Mouse (Mus musculus): ENCODE results near the gene Moxd2. TPM values are rescaled to one million over a fixed set of nuclear protein-coding genes. Genes with fewer than 3 reads are reported as not detected.

The Moxd2 gene
- not detected in 2 replicates for polyA plus RNA-seq (2012)

DNA sequence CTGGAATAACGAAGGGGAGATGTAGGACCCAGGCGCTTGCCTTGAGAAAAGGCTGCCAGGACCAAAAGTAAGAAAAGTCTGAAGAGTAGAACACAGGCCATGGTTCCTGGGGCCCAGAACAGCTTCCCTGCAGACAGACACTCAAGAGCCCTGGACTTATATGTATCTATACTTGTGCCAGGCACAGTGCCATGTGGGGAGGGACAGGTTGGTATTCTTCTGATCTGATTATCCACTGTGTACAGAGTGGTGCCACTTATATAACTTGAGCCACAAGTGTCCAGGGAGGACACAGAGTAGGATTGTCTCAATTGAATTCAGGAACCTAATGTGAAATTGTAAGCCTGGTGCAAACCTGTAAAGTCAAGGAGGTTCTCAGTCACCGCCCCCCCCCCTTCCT, at the start of gene Moxd2:
Moxd2 (minus strand) TSS at position 101 of the 400 bp plus-strand sequence.
- no peak for TF ChIP-seq GATA1 (IDR thresholded peaks at IDR 0.05; ENCODE audit: low read length)

DNA sequence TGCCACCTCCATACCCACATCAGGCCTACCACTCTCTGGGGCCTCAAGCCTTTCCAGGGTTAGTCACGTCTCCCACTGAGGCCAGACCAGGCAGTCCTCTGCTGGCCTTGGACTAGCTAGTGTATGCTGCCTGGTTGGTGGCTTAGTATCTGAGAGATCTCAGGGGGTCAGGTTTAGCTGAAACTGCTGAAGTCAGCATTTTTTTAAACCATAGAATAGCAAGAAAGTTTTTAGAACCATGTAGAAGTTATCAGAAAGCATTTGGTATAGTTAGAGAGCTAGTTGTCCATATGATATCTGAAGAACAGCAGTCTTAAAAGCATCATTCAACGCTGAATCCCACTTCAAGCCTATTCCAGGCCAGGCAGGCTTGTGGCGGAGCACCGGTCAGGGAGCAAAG, 32.7 kb upstream of the Moxd2 start:
- TF ChIP-seq GATA1 (IDR thresholded peaks at IDR 0.05; ENCODE audit: low read length), result no peak

DNA sequence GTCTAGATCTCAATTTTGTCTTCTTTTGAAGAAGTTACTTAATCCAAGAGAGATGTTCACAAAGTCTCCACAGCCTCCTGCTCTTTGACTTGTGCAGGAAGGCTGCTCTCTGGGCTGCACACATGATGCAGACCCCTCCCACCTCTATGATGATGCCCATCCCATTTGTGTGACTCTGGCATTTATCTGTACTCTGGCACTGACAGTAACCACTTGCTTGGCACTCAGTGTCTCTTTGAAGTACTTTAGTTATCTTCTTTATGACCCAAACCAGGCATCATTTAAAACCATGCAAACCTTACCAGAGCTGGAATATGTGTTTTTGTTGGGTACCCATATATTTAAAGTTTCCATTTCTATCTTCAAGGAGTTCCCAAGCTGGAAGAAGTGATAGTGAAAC, 13.0 kb upstream of the Moxd2 start, which contains the start of gene Prss58:
Prss58 (minus strand) TSS at position 101 of the 400 bp plus-strand sequence.
- no peak for TF ChIP-seq GATA1 (IDR thresholded peaks at IDR 0.05; ENCODE audit: low read length)

DNA sequence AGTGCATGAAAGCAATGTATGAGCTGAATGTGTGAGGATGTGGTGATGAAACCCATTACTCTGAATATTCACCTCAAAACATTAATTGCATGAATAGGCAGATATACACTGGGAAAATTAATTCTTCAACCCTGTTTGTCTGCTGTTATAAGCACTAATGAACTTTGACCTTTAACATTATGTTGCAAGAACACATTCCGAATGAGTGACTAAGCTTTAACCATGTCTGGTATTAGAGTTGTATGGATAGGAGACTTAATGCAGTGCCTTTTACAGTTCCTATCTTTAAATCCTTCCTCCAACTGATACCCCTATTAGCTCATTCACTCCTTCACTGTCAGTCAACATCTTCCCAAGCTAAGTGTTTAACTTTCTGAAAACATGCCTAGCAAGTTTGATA, 7.4 kb upstream of the Moxd2 start:
- TF ChIP-seq GATA1 (IDR thresholded peaks at IDR 0.05; ENCODE audit: low read length), result no peak

DNA sequence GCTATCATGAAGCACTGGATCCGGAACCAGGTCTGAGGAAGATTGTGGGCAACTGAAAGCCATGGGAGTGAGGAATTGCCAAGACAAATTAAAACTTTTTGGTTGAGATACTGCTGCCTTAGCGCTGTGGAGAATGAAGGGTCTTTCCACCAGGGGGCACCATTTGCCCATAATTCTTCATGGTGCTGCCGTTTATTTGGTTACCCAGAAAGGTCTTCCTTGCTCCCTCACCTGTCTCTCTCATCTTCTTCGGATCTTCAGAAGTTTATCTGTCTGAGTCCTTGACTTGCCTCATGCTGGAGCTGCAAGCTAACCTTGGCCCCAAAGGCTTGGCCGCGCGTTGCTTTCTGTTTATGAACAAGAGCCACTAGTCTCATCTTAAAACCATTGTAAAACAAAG, 6.3 kb upstream of the Moxd2 start:
- no peak for TF ChIP-seq GATA1 (IDR thresholded peaks at IDR 0.05; ENCODE audit: low read length)

DNA sequence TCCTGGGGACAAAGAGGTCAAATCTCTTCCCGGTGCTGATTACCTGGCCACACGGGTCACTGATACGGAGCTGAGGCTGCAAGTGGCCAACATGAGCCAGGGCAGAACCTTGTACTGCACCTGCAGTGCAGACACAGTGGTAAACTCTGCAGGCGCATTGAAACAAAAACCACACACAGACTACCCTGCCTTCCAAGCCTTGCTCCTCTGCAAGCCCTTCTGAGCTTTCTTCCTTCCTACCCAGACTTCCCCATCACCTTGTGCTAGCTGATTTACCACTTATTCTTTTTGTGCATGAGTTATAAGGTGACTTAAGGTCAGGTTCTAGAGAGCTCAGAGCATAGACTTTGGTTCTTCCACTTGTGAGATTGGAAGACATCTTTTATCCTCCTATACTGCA, 4.5 kb upstream of the Moxd2 start:
- no peak for TF ChIP-seq GATA1 (IDR thresholded peaks at IDR 0.05; ENCODE audit: low read length)

DNA sequence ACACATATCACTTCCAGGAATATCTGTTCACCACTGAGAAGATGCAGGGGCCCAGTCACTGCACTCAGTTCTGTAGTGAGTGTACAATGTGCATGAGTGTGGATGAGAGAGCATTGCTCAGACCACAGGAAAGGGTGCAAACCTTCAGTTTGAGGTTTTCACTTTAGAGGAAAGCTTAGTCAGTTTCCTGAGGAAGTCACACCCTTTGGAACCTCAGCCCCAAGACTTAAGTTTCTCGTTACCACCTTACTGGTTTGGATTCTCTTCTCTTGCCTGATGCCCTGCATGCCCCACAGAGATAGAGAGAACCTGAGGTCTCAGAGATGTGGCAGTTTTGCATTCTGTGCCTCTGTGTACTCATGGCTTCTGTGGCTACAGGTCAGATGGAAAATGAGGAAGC, 3.7 kb upstream of the Moxd2 start:
- no peak for TF ChIP-seq GATA1 (IDR thresholded peaks at IDR 0.05; ENCODE audit: low read length)

DNA sequence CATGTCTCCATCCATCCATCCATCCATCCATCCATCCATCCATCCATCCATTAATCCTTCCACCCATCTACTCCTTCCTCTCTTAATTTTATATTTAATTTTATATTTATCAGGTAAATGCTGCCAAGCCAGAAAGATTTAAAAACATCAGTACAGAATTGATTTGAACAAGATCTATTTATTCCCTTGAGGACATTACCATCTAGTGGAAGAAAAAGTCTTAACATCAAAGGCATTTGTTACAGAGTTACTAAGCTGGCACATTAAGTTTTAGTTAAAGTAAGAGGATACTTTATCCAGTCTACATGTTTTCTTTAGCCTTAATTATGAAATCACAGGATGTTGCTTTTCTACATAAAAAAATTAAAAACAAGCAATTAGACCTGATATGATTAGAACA, 42.0 kb downstream of the Moxd2 start:
- no peak for TF ChIP-seq GATA1 (IDR thresholded peaks at IDR 0.05; ENCODE audit: low read length)

Other genes starting within 250 kb of the Moxd2 start
- gene Prss58, start 12.9 kb upstream of the Moxd2 start, polyA plus RNA-seq (2012), result not detected in 2 replicates
- not detected in 2 replicates for gene 1700074P13Rik, start 53.1 kb upstream of the Moxd2 start, polyA plus RNA-seq (2012)
- not detected in 2 replicates for gene Gm4744, start 64.4 kb upstream of the Moxd2 start, polyA plus RNA-seq (2012)
- gene 1810009J06Rik, start 77.3 kb upstream of the Moxd2 start, polyA plus RNA-seq (2012), result not detected in 2 replicates
- not detected in 2 replicates for gene Gm2663, start 112.0 kb upstream of the Moxd2 start, polyA plus RNA-seq (2012)
- not detected in 2 replicates for gene 2210010C04Rik, start 148.0 kb upstream of the Moxd2 start, polyA plus RNA-seq (2012)

Measured in G1E-ER4 (cell line).